Mouse (Mus musculus): Measurements from ENCODE around the gene Rab3d. TPM values are rescaled to one million over a fixed set of nuclear protein-coding genes. Genes with fewer than 3 reads are reported as not detected.

The Rab3d gene
- total RNA-seq, 2 experiments from 2014 or later: 17.7 to 19.3 TPM

- peak in 1 of 2 experiments; percentile 53 for DNase-seq (ENCODE audit: low spot score in 2 of 2)
These were observed 20.4 kb upstream of the Rab3d start for GRCm38 (mm10) chr9:21938234-21938855.

- peak in 1 of 2 experiments; percentile 75 for DNase-seq (ENCODE audit: low spot score in 2 of 2)
These were observed 19.8 kb upstream of the Rab3d start for GRCm38 (mm10) chr9:21937711-21938175.

GRCm38 (mm10) chr9:21936692-21937570 is 18.9 kb upstream of the Rab3d start, which contains the start of gene Plppr2:
Plppr2 (plus strand) TSS chr9:21937033.
- peak; percentile 97 to 98 for DNase-seq (ENCODE audit: low spot score in 2 of 2)

- no peak for DNase-seq (ENCODE audit: low spot score in 2 of 2)
These were observed 17.6 kb upstream of the Rab3d start for GRCm38 (mm10) chr9:21935466-21936131.

- DNase-seq (ENCODE audit: low spot score in 2 of 2): no peak
These were observed 16.0 kb upstream of the Rab3d start for GRCm38 (mm10) chr9:21934021-21934420.

- no peak for DNase-seq (ENCODE audit: low spot score in 2 of 2)
These were observed 14.6 kb upstream of the Rab3d start for GRCm38 (mm10) chr9:21932445-21933137.

GRCm38 (mm10) chr9:21932006-21932405 is 14.0 kb upstream of the Rab3d start:
- DNase-seq (ENCODE audit: low spot score in 2 of 2): no peak

- DNase-seq (ENCODE audit: low spot score in 2 of 2): no peak
These were observed 11.2 kb upstream of the Rab3d start for GRCm38 (mm10) chr9:21929208-21929607.

- DNase-seq (ENCODE audit: low spot score in 2 of 2): peak; percentile 93 to 94
These were observed 9.3 kb upstream of the Rab3d start, which contains the start of the genes Ccdc159 and Tmem205 for GRCm38 (mm10) chr9:21927208-21927753. Ccdc159 (plus strand) TSS chr9:21927471. Tmem205 (minus strand) TSS chr9:21927556.

- peak in 1 of 2 experiments; percentile 28 for DNase-seq (ENCODE audit: low spot score in 2 of 2)
These were observed 8.8 kb upstream of the Rab3d start for GRCm38 (mm10) chr9:21926784-21927183.

GRCm38 (mm10) chr9:21926155-21926554 is 8.2 kb upstream of the Rab3d start:
- no peak for DNase-seq (ENCODE audit: low spot score in 2 of 2)

GRCm38 (mm10) chr9:21925506-21925905 is 7.5 kb upstream of the Rab3d start:
- no peak for DNase-seq (ENCODE audit: low spot score in 2 of 2)

GRCm38 (mm10) chr9:21925034-21925433 is 7.0 kb upstream of the Rab3d start:
- no peak for DNase-seq (ENCODE audit: low spot score in 2 of 2)

GRCm38 (mm10) chr9:21924099-21924493 is 6.1 kb upstream of the Rab3d start:
- peak in 1 of 2 experiments; percentile 43 for DNase-seq (ENCODE audit: low spot score in 2 of 2)

GRCm38 (mm10) chr9:21923490-21924098 is 5.6 kb upstream of the Rab3d start:
- DNase-seq (ENCODE audit: low spot score in 2 of 2): no peak

GRCm38 (mm10) chr9:21923036-21923435 is 5.0 kb upstream of the Rab3d start:
- no peak for DNase-seq (ENCODE audit: low spot score in 2 of 2)

- DNase-seq (ENCODE audit: low spot score in 2 of 2): peak in 1 of 2 experiments; percentile 39
These were observed 846 bp upstream of the Rab3d start for GRCm38 (mm10) chr9:21918692-21919384.

- peak; percentile 91 to 93 for DNase-seq (ENCODE audit: low spot score in 2 of 2)
These were observed 428 bp downstream of the Rab3d start for GRCm38 (mm10) chr9:21917493-21918034.

GRCm38 (mm10) chr9:21916851-21917492 is 1.0 kb downstream of the Rab3d start:
- DNase-seq (ENCODE audit: low spot score in 2 of 2): no peak
